Mouse (Mus musculus): ENCODE measurements around the gene Snapc2. TPM values are rescaled to one million over a fixed set of nuclear protein-coding genes. Genes with fewer than 3 reads are reported as not detected.

Snapc2 gene
- total RNA-seq, 2 experiments from 2014 or later, result 28.8 to 31.1 TPM

GRCm38 (mm10) chr8:4258678-4259077 lies 5.8 kb downstream of the Snapc2 start:
- intact Hi-C loops (cut with DNase I), result loop anchor here (2.0 kb wide), 1 partner anchor 20 kb away; the partner anchor contains the start of genes Gm49320 and Map2k7
- peak; percentile 56 to 58 for DNase-seq (ENCODE audit: low spot score in 2 of 2)

- DNase-seq (ENCODE audit: low spot score in 2 of 2), result peak; percentile 90 to 93
- intact Hi-C loops (cut with DNase I), result loop anchor here (2.0 kb wide), 1 partner anchor 20 kb away; the partner anchor contains the start of genes Gm49320 and Map2k7
These were observed 6.4 kb downstream of the Snapc2 start, which contains the start of gene Ctxn1 for GRCm38 (mm10) chr8:4259125-4259804. Ctxn1 (minus strand) TSS chr8:4259274.

- intact Hi-C loops (cut with DNase I), result loop anchor here (2.0 kb wide), 1 partner anchor 21 kb away; the partner anchor contains the start of genes Gm49320 and Map2k7
- no peak for DNase-seq (ENCODE audit: low spot score in 2 of 2)
These were observed 6.9 kb downstream of the Snapc2 start for GRCm38 (mm10) chr8:4259805-4260170.

GRCm38 (mm10) chr8:4263105-4263791 lies 10.4 kb downstream of the Snapc2 start:
- intact Hi-C loops (cut with DNase I), result no loop called here
- DNase-seq (ENCODE audit: low spot score in 2 of 2), result peak in 1 of 2 experiments; percentile 66

- intact Hi-C loops (cut with DNase I), result no loop called here
- no peak for DNase-seq (ENCODE audit: low spot score in 2 of 2)
These were observed 12.5 kb downstream of the Snapc2 start for GRCm38 (mm10) chr8:4265160-4265914.

- intact Hi-C loops (cut with DNase I), result no loop called here
- no peak for DNase-seq (ENCODE audit: low spot score in 2 of 2)
These were observed 14.7 kb downstream of the Snapc2 start for GRCm38 (mm10) chr8:4267627-4268026.

- intact Hi-C loops (cut with DNase I), result no loop called here
- no peak for DNase-seq (ENCODE audit: low spot score in 2 of 2)
These were observed 16.7 kb downstream of the Snapc2 start for GRCm38 (mm10) chr8:4269609-4270008.

GRCm38 (mm10) chr8:4275275-4276110 lies 22.6 kb downstream of the Snapc2 start, which contains the start of gene Timm44:
Timm44 (minus strand) TSS chr8:4275913.
- DNase-seq (ENCODE audit: low spot score in 2 of 2), result peak; percentile 97 to 98
- intact Hi-C loops (cut with DNase I), result loop anchor here (5.0 kb wide), 1 partner anchor 47 kb away; no protein-coding TSS in a partner anchor

GRCm38 (mm10) chr8:4276111-4276465 lies 23.2 kb downstream of the Snapc2 start:
- intact Hi-C loops (cut with DNase I), result loop anchor here (5.0 kb wide), 1 partner anchor 46 kb away; no protein-coding TSS in a partner anchor
- no peak for DNase-seq (ENCODE audit: low spot score in 2 of 2)

- no peak for DNase-seq (ENCODE audit: low spot score in 2 of 2)
- intact Hi-C loops (cut with DNase I), result no loop called here
These were observed 39.9 kb downstream of the Snapc2 start for GRCm38 (mm10) chr8:4292738-4293137.

GRCm38 (mm10) chr8:4297822-4298221 lies 44.9 kb downstream of the Snapc2 start:
- intact Hi-C loops (cut with DNase I), result no loop called here
- DNase-seq (ENCODE audit: low spot score in 2 of 2), result no peak

GRCm38 (mm10) chr8:4304124-4304547 lies 51.3 kb downstream of the Snapc2 start:
- DNase-seq (ENCODE audit: low spot score in 2 of 2), result no peak
- intact Hi-C loops (cut with DNase I), result no loop called here

Other genes starting within 250 kb of the Snapc2 start
- gene Cd209f, start 147.2 kb upstream of the Snapc2 start, total RNA-seq (2021), result under 1 TPM; 0.35 to 0.53 TPM
- gene Cd209g, start 119.0 kb upstream of the Snapc2 start, total RNA-seq (2021), result not detected
- 100 to 1,000 TPM; 111 to 115 TPM for gene Evi5l, start 86.5 kb upstream of the Snapc2 start, total RNA-seq (2021)
- gene Prr36, start 35.6 kb upstream of the Snapc2 start, total RNA-seq (2021), result 10 to 100 TPM; 42.8 to 47.5 TPM
- gene Lrrc8e, start 26.3 kb upstream of the Snapc2 start, total RNA-seq (2021), result not detected
- gene Map2k7, start 14.3 kb upstream of the Snapc2 start, total RNA-seq (2021), result 10 to 100 TPM; 80.8 to 82.5 TPM
- gene Gm49320, start 14.2 kb upstream of the Snapc2 start, total RNA-seq (2021), result not detected
- 1 to 10 TPM; 5.6 to 9.0 TPM for gene Tgfbr3l, start 4.9 kb upstream of the Snapc2 start, total RNA-seq (2021)
- 100 to 1,000 TPM; 590 to 595 TPM for gene Ctxn1, start 6.2 kb downstream of the Snapc2 start, total RNA-seq (2021)
- gene Timm44, start 22.8 kb downstream of the Snapc2 start, total RNA-seq (2021), result 10 to 100 TPM; 59.4 to 65.0 TPM
- gene Ccl25, start 72.1 kb downstream of the Snapc2 start, total RNA-seq (2021), result 10 to 100 TPM; 20.9 to 26.6 TPM
- gene Elavl1, start 72.3 kb downstream of the Snapc2 start, total RNA-seq (2021), result 10 to 100 TPM; 72.2 to 72.5 TPM
- 10 to 100 TPM; 45.9 to 48.2 TPM for gene Cers4, start 239.9 kb downstream of the Snapc2 start, total RNA-seq (2021)

Data from left cerebral cortex, postnatal 14 days (tissue).